8 mouse cellular contexts compared by ENCODE assay signal in the genomic region with DNA sequence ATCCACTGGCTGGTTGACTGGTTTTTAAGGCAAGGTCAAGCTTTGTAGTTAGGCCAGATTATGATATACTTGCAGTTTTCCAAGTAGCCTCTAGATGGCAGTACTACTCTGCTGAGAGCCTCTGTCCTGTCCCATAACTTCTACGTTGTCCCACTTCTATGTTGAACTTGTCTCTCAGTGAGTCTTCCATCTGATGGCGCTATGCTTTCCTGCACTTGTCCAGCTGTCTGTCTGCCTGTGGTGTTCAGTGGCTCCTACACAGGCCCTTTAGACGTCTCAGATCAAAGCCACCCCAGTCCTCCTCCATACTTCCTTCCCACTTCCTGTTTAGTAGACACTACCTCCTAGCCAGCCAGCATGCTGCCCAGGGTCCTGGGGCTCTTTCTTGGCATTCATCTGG. TPM values are rescaled to one million over a fixed set of nuclear protein-coding genes. Genes with fewer than 3 reads are reported as not detected.
DNase-seq lines count a peak whose midpoint lies in the region; ATAC-seq and TF ChIP-seq lines count a peak whose summit lies in the region.

No protein-coding gene starts in this region.

- no peak for TF ChIP-seq POLR2A in cortical plate, adult 2 months (IDR thresholded peaks at IDR 0.05; ENCODE audit: extremely low read depth, insufficient read depth, low read length)

- peaks cover 47% of the 10 kb centered on the region for H3K36me3 ChIP-seq in heart, embryonic 10.5 days
- H3K36me3 ChIP-seq in E14TG2a.4 (ENCODE audit: insufficient read depth, low read length) = peaks cover 41% of the 10 kb centered on the region
- H3K36me3 ChIP-seq in hindbrain, embryonic 11.5 days (ENCODE audit: control insufficient read depth, insufficient read depth, low read length) = 0 out of 2 replicates have a peak, but pooled peaks cover 5% of the 10 kb centered on the region
- peaks cover 26% of the 10 kb centered on the region for H3K36me3 ChIP-seq in limb, embryonic 15.5 days

- no peak overlapping the region for H3K4me3 ChIP-seq in heart, embryonic 10.5 days
- H3K4me3 ChIP-seq in E14TG2a.4 (replicated peaks; ENCODE audit: low read length) = no peak overlapping the region
- H3K4me3 ChIP-seq in cortical plate, adult 2 months (ENCODE audit: insufficient read depth, low read length) = no peak overlapping the region
- H3K4me3 ChIP-seq in hindbrain, embryonic 11.5 days (ENCODE audit: low read depth, low read length) = no peak overlapping the region
- H3K4me3 ChIP-seq in limb, embryonic 15.5 days = no peak overlapping the region

- TF ChIP-seq CTCF in E14TG2a.4 (conservative IDR thresholded peaks at IDR 0.05; ENCODE audit: low read length) = peak; percentile 64
- TF ChIP-seq CTCF in cortical plate, adult 2 months (IDR thresholded peaks at IDR 0.05; ENCODE audit: extremely low read depth, insufficient read depth, low read length) = peak; percentile 69

- peak; percentile 49 to 72 for DNase-seq in heart, adult 18-20 months
- no peak for DNase-seq in heart, embryonic 10.5 days (ENCODE audit: low spot score)
- DNase-seq in hindbrain, embryonic 11.5 days (ENCODE audit: low spot score) = peak; percentile 70
- no peak for DNase-seq in urinary bladder, postnatal 4 days (ENCODE audit: low spot score in 2 of 2)

- no peak overlapping the region for H3K9ac ChIP-seq in hindbrain, embryonic 11.5 days (ENCODE audit: low read depth, low read length)
- no peak overlapping the region for H3K9ac ChIP-seq in limb, embryonic 15.5 days

- H3K27me3 ChIP-seq in heart, embryonic 10.5 days (ENCODE audit: insufficient read depth, poor library complexity, severe bottlenecking) = no peaks in the 10 kb centered on the region
- no peaks in the 10 kb centered on the region for H3K27me3 ChIP-seq in E14TG2a.4 (ENCODE audit: insufficient read depth, low read length)
- no peaks in the 10 kb centered on the region for H3K27me3 ChIP-seq in hindbrain, embryonic 11.5 days (ENCODE audit: control insufficient read depth, insufficient read depth, low read length)
- no peaks in the 10 kb centered on the region for H3K27me3 ChIP-seq in limb, embryonic 15.5 days

- 24% methylated on average over 3 of the region's 3 CpGs for WGBS in heart, embryonic 10.5 days
- 48% methylated on average over 3 of the region's 3 CpGs for WGBS in hindbrain, embryonic 11.5 days
- WGBS in limb, embryonic 15.5 days = 19% methylated on average over 3 of the region's 3 CpGs

- H3K4me2 ChIP-seq in hindbrain, embryonic 11.5 days (replicated peaks; ENCODE audit: low read depth, low read length) = no peak overlapping the region
- H3K4me2 ChIP-seq in limb, embryonic 15.5 days = no peak overlapping the region

- ATAC-seq in hindbrain, embryonic 11.5 days (ENCODE audit: low FRiP score) = peak; percentile 54
- peak; percentile 42; the same call in 1 of the 2 replicates for ATAC-seq in limb, embryonic 15.5 days (ENCODE audit: insufficient number of reproducible peaks, low FRiP score, low TSS enrichment, low read depth)
- ATAC-seq in monocyte, adult 5-6 weeks (replicated peaks; ENCODE audit: insufficient number of reproducible peaks, low FRiP score, low TSS enrichment, poor library complexity, severe bottlenecking) = peak; percentile 86; the same call in 1 of the 2 replicates

- H3K4me1 ChIP-seq in heart, embryonic 10.5 days = peaks cover 12% of the 10 kb centered on the region; the same call in 1 of the 2 replicates
- peaks cover 32% of the 10 kb centered on the region for H3K4me1 ChIP-seq in E14TG2a.4 (replicated peaks; ENCODE audit: low read depth, low read length)
- no peaks in the 10 kb centered on the region for H3K4me1 ChIP-seq in cortical plate, adult 2 months (ENCODE audit: control insufficient read depth, insufficient read depth, low read length)
- H3K4me1 ChIP-seq in hindbrain, embryonic 11.5 days (replicated peaks; ENCODE audit: control insufficient read depth, insufficient read depth, low read length) = no peaks in the 10 kb centered on the region
- peaks cover 2% of the 10 kb centered on the region; the same call in 1 of the 2 replicates for H3K4me1 ChIP-seq in limb, embryonic 15.5 days

- no peak overlapping the region for H3K27ac ChIP-seq in heart, embryonic 10.5 days
- no peak overlapping the region for H3K27ac ChIP-seq in cortical plate, adult 2 months (ENCODE audit: insufficient read depth, low read length)
- H3K27ac ChIP-seq in hindbrain, embryonic 11.5 days (ENCODE audit: low read depth, low read length) = no peak overlapping the region
- H3K27ac ChIP-seq in limb, embryonic 15.5 days = no peak overlapping the region

- no peaks in the 10 kb centered on the region for H3K9me3 ChIP-seq in heart, embryonic 10.5 days
- H3K9me3 ChIP-seq in E14TG2a.4 (ENCODE audit: low read length) = peaks cover 7% of the 10 kb centered on the region
- no peaks in the 10 kb centered on the region for H3K9me3 ChIP-seq in hindbrain, embryonic 11.5 days (ENCODE audit: control insufficient read depth, low read length)
- H3K9me3 ChIP-seq in limb, embryonic 15.5 days = no peaks in the 10 kb centered on the region

RNA-seq across cellular contexts. Expression of a gene that starts 17.6 kb away (rescaled TPM):
- not detected for total RNA-seq in heart, adult 18-20 months (2021)
- not detected in 2 replicates for polyA plus RNA-seq in heart, embryonic 10.5 days (2016; fragmentation: Nextera tagmentation; extraction: Ambion mirVana)
- polyA plus RNA-seq in cortical plate, adult 2 months (2012; rRNA removed) = 0.10 and 0.13 TPM in 2 replicates
- not detected in 2 replicates for polyA plus RNA-seq in hindbrain, embryonic 11.5 days (2014; fragmentation: Nextera tagmentation; extraction: Ambion mirVana)
- 0.17 TPM in 1 of 2 replicates, not detected in the other for polyA plus RNA-seq in limb, embryonic 15.5 days (2015; fragmentation: Nextera tagmentation; extraction: Ambion mirVana)
- total RNA-seq in monocyte, adult 5-6 weeks (2017) = not detected in 3 replicates

RNA-seq across cellular contexts. Expression of a gene that starts 37.3 kb away (rescaled TPM):
- not detected for total RNA-seq in heart, adult 18-20 months (2021)
- 0.15 and 0.23 TPM in 2 replicates for polyA plus RNA-seq in heart, embryonic 10.5 days (2016; fragmentation: Nextera tagmentation; extraction: Ambion mirVana)
- 0.17 and 0.23 TPM in 2 replicates for polyA plus RNA-seq in cortical plate, adult 2 months (2012; rRNA removed)
- polyA plus RNA-seq in hindbrain, embryonic 11.5 days (2014; fragmentation: Nextera tagmentation; extraction: Ambion mirVana) = 0.06 and 0.13 TPM in 2 replicates
- 6.3 and 7.2 TPM in 2 replicates for polyA plus RNA-seq in limb, embryonic 15.5 days (2015; fragmentation: Nextera tagmentation; extraction: Ambion mirVana)
- total RNA-seq in monocyte, adult 5-6 weeks (2017) = not detected in 3 replicates

RNA-seq across cellular contexts. Expression of a gene that starts 43.6 kb away (rescaled TPM):
- 100 to 1,000 TPM; 336 to 356 TPM for total RNA-seq in heart, adult 18-20 months (2021)
- 70.4 and 73.3 TPM in 2 replicates for polyA plus RNA-seq in heart, embryonic 10.5 days (2016; fragmentation: Nextera tagmentation; extraction: Ambion mirVana)
- polyA plus RNA-seq in cortical plate, adult 2 months (2012; rRNA removed) = 35.3 and 35.6 TPM in 2 replicates
- 38.0 and 47.1 TPM in 2 replicates for polyA plus RNA-seq in hindbrain, embryonic 11.5 days (2014; fragmentation: Nextera tagmentation; extraction: Ambion mirVana)
- 40.1 and 42.6 TPM in 2 replicates for polyA plus RNA-seq in limb, embryonic 15.5 days (2015; fragmentation: Nextera tagmentation; extraction: Ambion mirVana)
- 23.4 to 30.7 TPM (median 23.8 TPM) in 3 replicates for total RNA-seq in monocyte, adult 5-6 weeks (2017)

Comparison
In these comparisons a context has a peak if more than half of its experiments do, and no peak if none do; other contexts are left out.
1. DNase-seq: peak in heart, adult 18-20 months (2 of 2) and hindbrain, embryonic 11.5 days (single experiment); none in heart, embryonic 10.5 days (single experiment) and urinary bladder, postnatal 4 days (0 of 2).
2. Peak in every context shown above with its lines, with median percentiles within 50 percentile points of each other: ATAC-seq.